Mouse (Mus musculus) midbrain, embryonic 12.5 days (tissue): ENCODE measurements around the gene Edar. TPM values are rescaled to one million over a fixed set of nuclear protein-coding genes. Genes with fewer than 3 reads are reported as not detected.
A peak's percentile ranks its signal among the peaks of the same experiment; 100 is the strongest.

Source experiments
- ATAC-seq: fragments of 200-750 bp; cut with Nextera tagmentation; 2 replicates; pipeline ENCODE4 v1.8.0; 2017; ENCODE audit warnings: low read depth, moderate TSS enrichment, moderate library complexity; ENCODE audit not compliant: low FRiP score
- H3K27ac ChIP-seq: fragments of 300-500 bp; sonication (generic); replicated peaks from 2 replicates; pipeline ENCODE4 v1.5.1; 2016; ENCODE audit warnings: mild to moderate bottlenecking
- H3K27me3 ChIP-seq: fragments of 300-500 bp; sonication (generic); 2 replicates; pipeline ENCODE4 v1.6.1; 2016; ENCODE audit warnings: mild to moderate bottlenecking
- H3K36me3 ChIP-seq: fragments of 300-500 bp; sonication (generic); 2 replicates; pipeline ENCODE4 v1.6.1; 2016
- H3K4me1 ChIP-seq: fragments of 300-500 bp; sonication (generic); 2 replicates; pipeline ENCODE4 v1.6.1; 2016
- H3K4me2 ChIP-seq: fragments of 300-500 bp; sonication (generic); replicated peaks from 2 replicates; pipeline ENCODE4 v1.6.1; 2016; ENCODE audit warnings: mild to moderate bottlenecking, moderate library complexity
- H3K4me3 ChIP-seq: fragments of 300-500 bp; sonication (generic); 2 replicates; pipeline ENCODE4 v1.5.1; 2016; ENCODE audit warnings: mild to moderate bottlenecking
- H3K9ac ChIP-seq: fragments of 300-500 bp; sonication (generic); replicated peaks from 2 replicates; pipeline ENCODE4 v1.6.1; 2016; ENCODE audit warnings: mild to moderate bottlenecking, moderate library complexity
- H3K9me3 ChIP-seq: fragments of 300-500 bp; sonication (generic); 2 replicates; pipeline ENCODE4 v1.6.1; 2016; ENCODE audit warnings: mild to moderate bottlenecking
- WGBS: fragments of 180-500 bp; shearing (Covaris S2); methylation state at CpG from one replicate; pipeline ENCODE4 v1.1.7; 2016; 5-methylcytosine and 5-hydroxymethylcytosine counted together
- polyA plus RNA-seq: library from polyadenylated mRNA; unstranded; fragments of >200 nt; fragmentation: Nextera tagmentation; extraction: Ambion mirVana; gene quantifications from 2 replicates; pipeline ENCODE4 v1.2.1, GENCODE M21; 2016

Gene Edar
- polyA plus RNA-seq, 1 experiment from 2014 or later = 0.33 TPM

GRCm38 (mm10) chr10:58616565-58616964 is 58.9 kb downstream of the Edar start:
- no peak overlapping the region for H3K4me2 ChIP-seq
- no peak overlapping the region for H3K4me3 ChIP-seq
- no peaks in the 10 kb centered on the region for H3K9me3 ChIP-seq
- WGBS = 85% methylated on average over 5 of the region's 5 CpGs
- no peaks in the 10 kb centered on the region for H3K4me1 ChIP-seq
- no peak for ATAC-seq
- no peak overlapping the region for H3K27ac ChIP-seq
- no peaks in the 10 kb centered on the region for H3K36me3 ChIP-seq
- no peaks in the 10 kb centered on the region for H3K27me3 ChIP-seq
- H3K9ac ChIP-seq = no peak overlapping the region

DNA sequence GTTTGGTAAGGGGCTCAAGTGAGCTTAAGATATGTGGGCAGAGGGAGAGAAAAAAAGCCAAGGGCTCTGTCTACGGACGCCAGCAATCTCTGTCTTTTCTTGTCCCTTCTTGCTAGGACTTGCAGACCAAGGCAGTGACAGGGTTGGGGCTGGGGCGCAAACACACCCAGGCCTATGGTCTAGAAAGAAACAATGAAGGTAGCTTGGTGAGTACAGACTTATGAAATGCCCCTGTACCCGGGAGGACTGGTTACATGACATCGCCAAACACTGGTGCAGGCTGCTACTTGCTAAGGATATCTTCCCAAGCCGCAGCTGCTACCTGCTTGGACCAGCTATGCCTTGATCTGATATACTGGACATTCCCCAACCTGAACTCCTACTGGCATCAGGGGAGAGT is 60.9 kb downstream of the Edar start:
- no peak overlapping the region for H3K4me3 ChIP-seq
- no peak overlapping the region for H3K27ac ChIP-seq
- H3K4me2 ChIP-seq = no peak overlapping the region
- ATAC-seq = no peak
- no peak overlapping the region for H3K9ac ChIP-seq
- no peaks in the 10 kb centered on the region for H3K27me3 ChIP-seq
- no peaks in the 10 kb centered on the region for H3K9me3 ChIP-seq
- WGBS = 83% methylated on average over 6 of the region's 6 CpGs
- no peaks in the 10 kb centered on the region for H3K4me1 ChIP-seq
- no peaks in the 10 kb centered on the region for H3K36me3 ChIP-seq

DNA sequence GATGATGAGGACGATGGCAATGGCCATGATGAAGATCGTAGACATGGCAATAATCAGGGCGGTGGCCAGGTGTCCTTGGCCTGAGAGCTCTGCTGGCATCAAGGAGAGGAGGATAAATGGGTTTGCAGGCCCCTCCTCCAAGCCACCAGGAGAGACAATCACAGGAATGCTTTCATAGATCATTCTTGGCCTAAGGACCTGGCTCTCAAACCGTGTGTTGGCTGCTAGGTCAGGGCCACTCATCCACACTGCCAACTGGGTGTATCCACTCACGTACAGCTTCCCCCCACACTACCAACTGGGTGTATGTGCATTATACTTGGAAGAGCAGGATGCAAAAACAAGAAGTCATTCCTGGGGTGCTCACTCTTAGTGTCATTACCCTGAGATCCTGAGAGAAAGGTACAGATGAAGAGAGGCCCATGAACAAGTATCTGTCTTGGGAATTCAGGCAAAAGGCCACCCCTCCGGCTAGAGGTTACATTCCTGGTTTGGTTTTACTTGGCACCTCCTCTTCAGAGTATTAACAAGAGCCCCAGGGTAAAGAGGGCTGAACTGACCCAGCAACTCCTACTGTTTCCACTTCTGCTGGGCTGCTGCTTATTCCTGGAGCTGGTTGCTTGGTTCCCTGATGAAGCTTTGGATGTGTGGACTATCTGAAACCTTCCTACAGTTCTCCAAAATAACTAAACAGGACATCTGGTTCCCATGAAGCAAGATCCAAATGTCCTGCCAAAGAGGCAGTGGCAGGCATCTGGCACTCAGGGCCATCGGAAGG is 64.8 kb downstream of the Edar start:
- ATAC-seq = no peak
- H3K4me1 ChIP-seq = no peaks in the 10 kb centered on the region
- H3K27ac ChIP-seq = no peak overlapping the region
- no peaks in the 10 kb centered on the region for H3K27me3 ChIP-seq
- no peaks in the 10 kb centered on the region for H3K9me3 ChIP-seq
- H3K4me2 ChIP-seq = no peak overlapping the region
- H3K36me3 ChIP-seq = no peaks in the 10 kb centered on the region
- no peak overlapping the region for H3K4me3 ChIP-seq
- whole genome bisulfite sequencing = 83% methylated on average over 7 of the region's 7 CpGs
- no peak overlapping the region for H3K9ac ChIP-seq

DNA sequence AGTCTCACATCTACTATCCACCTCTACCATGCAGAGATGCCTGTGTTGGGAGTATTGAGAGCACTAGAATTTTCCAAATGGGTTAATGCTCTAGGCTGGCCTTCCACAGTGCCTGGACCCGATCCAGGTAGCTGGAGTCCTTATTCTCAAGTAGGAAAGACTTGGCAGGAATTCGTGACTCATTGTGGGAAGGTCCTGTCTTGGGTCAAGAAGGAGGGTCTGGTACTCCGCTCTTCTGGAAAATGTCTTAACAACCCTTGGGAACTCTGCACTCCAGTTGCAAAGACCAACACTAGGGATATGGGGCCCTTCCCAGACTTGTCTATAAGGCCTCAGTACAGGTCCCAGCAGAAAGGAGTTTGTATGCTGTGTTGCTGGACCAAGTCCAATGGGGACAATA is 66.6 kb downstream of the Edar start:
- Histone ChIP-seq H3K27ac (no peak overlapping the region), H3K27me3 (no peaks in the 10 kb centered on the region), H3K4me3 (no peak overlapping the region), H3K36me3 (no peaks in the 10 kb centered on the region), H3K4me2 (no peak overlapping the region), H3K9ac (no peak overlapping the region), H3K9me3 (no peaks in the 10 kb centered on the region), H3K4me1 (no peaks in the 10 kb centered on the region)
- no peak for ATAC-seq
- 83% methylated on average over 3 of the region's 3 CpGs for WGBS

GRCm38 (mm10) chr10:58606356-58606755 is 69.1 kb downstream of the Edar start:
- peaks cover 6% of the 10 kb centered on the region for H3K4me1 ChIP-seq
- H3K4me2 ChIP-seq = no peak overlapping the region
- H3K4me3 ChIP-seq = no peak overlapping the region
- no peak for ATAC-seq
- no peaks in the 10 kb centered on the region for H3K36me3 ChIP-seq
- no peak overlapping the region for H3K27ac ChIP-seq
- no peak overlapping the region for H3K9ac ChIP-seq
- no peaks in the 10 kb centered on the region for H3K9me3 ChIP-seq
- H3K27me3 ChIP-seq = no peaks in the 10 kb centered on the region
- WGBS = 85% methylated on average over 3 of the region's 3 CpGs

- WGBS = 88% methylated on average over 2 of the region's 2 CpGs
- H3K27me3 ChIP-seq = no peaks in the 10 kb centered on the region
- H3K4me3 ChIP-seq = no peak overlapping the region
- no peak overlapping the region for H3K27ac ChIP-seq
- no peaks in the 10 kb centered on the region for H3K36me3 ChIP-seq
- peaks cover 16% of the 10 kb centered on the region for H3K4me1 ChIP-seq
- ATAC-seq = no peak
- no peak overlapping the region for H3K4me2 ChIP-seq
- H3K9me3 ChIP-seq = no peaks in the 10 kb centered on the region
- no peak overlapping the region for H3K9ac ChIP-seq
These were observed 70.7 kb downstream of the Edar start for GRCm38 (mm10) chr10:58604779-58605178.

DNA sequence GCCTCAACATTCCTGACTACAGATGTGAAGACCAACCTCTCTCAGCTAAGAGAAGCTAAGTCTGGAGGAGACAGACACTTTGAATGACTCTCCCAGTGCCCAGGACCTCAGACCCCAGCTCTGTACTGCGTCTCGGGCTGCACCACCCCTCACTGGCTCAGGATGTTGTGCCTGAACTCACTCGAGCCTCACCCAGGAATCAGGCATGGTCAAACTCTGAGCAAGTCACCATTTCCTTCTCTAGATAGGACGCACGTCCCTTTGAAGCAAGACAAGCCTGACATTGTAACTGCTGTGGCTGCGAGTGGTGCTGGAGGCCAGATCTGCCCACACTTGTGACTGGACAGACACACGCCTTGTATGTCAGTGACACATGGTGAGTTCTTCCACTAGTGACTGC is 73.5 kb downstream of the Edar start:
- Histone ChIP-seq H3K9me3 (no peaks in the 10 kb centered on the region), H3K27me3 (no peaks in the 10 kb centered on the region), H3K4me2 (no peak overlapping the region), H3K9ac (no peak overlapping the region), H3K36me3 (no peaks in the 10 kb centered on the region), H3K4me3 (no peak overlapping the region), H3K27ac (no peak overlapping the region), H3K4me1 (peaks cover 16% of the 10 kb centered on the region)
- WGBS = 77% methylated on average over 7 of the region's 7 CpGs
- 0 out of 2 replicates have a peak, but pooled peaks have one; percentile 27 for ATAC-seq

GRCm38 (mm10) chr10:58601431-58601901 is 74.0 kb downstream of the Edar start:
- Histone ChIP-seq H3K27me3 (no peaks in the 10 kb centered on the region), H3K9me3 (no peaks in the 10 kb centered on the region), H3K27ac (no peak overlapping the region), H3K36me3 (no peaks in the 10 kb centered on the region), H3K4me2 (no peak overlapping the region), H3K4me3 (no peak overlapping the region), H3K9ac (no peak overlapping the region), H3K4me1 (peaks cover 16% of the 10 kb centered on the region)
- 0 out of 2 replicates have a peak, but pooled peaks have one; percentile 38 for ATAC-seq
- 22% methylated on average over 6 of the region's 6 CpGs for WGBS

DNA sequence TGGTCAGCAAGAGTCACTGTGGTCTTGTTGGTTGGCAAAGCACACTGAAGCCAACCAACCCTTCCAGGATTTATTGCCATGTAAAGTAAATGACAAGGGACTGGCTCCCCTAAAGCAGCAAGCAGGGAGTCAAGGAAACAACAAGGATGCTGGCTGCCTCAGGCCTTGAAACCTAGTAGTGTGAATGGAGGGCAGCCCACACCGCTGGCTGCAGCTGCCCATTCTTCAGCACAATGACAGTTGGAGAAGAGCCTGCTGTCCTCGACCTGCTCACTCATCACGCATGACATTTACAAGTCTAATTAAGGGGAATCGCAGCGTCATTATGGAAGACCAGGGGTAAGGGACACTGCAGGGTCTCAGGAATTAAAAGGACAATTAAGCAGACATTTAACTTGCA is 74.5 kb downstream of the Edar start:
- H3K4me1 ChIP-seq = peaks cover 16% of the 10 kb centered on the region
- H3K9me3 ChIP-seq = no peaks in the 10 kb centered on the region
- no peaks in the 10 kb centered on the region for H3K27me3 ChIP-seq
- no peak overlapping the region for H3K4me3 ChIP-seq
- H3K36me3 ChIP-seq = no peaks in the 10 kb centered on the region
- H3K27ac ChIP-seq = no peak overlapping the region
- peak; percentile 66 for ATAC-seq
- no peak overlapping the region for H3K4me2 ChIP-seq
- no peak overlapping the region for H3K9ac ChIP-seq
- WGBS = 9% methylated on average over 5 of the region's 5 CpGs

GRCm38 (mm10) chr10:58600151-58600550 is 75.3 kb downstream of the Edar start:
- ATAC-seq = no peak
- H3K4me2 ChIP-seq = no peak overlapping the region
- no peaks in the 10 kb centered on the region for H3K9me3 ChIP-seq
- H3K27ac ChIP-seq = no peak overlapping the region
- peaks cover 16% of the 10 kb centered on the region for H3K4me1 ChIP-seq
- no peak overlapping the region for H3K4me3 ChIP-seq
- no peaks in the 10 kb centered on the region for H3K36me3 ChIP-seq
- H3K27me3 ChIP-seq = no peaks in the 10 kb centered on the region
- 89% methylated on average over 5 of the region's 5 CpGs for WGBS
- H3K9ac ChIP-seq = no peak overlapping the region

DNA sequence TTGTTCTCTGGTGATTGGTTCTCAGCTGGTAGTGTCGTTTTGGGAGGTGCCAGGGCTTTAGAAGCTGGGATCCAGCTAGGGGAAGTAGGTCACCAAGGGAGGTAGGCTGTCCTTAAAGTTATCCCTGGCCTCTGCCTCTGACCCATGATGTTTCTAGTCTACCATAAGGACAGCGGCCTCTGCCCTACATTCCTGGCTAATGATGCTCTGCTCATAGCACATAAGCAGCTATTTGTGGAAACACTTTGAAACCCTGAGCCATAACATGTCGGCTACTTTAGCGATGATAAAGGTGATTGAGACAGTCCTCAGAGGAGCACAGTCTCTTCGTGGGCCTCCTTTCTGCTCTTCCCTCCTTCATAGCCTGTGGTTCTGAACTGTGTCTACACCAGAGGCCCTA is 79.6 kb downstream of the Edar start:
- Histone ChIP-seq H3K4me2 (no peak overlapping the region), H3K36me3 (no peaks in the 10 kb centered on the region), H3K27me3 (no peaks in the 10 kb centered on the region), H3K9ac (no peak overlapping the region), H3K4me1 (peaks cover 4% of the 10 kb centered on the region; the same call in 1 of the 2 replicates), H3K9me3 (0 out of 2 replicates have a peak, but pooled peaks cover 3% of the 10 kb centered on the region), H3K4me3 (no peak overlapping the region), H3K27ac (no peak overlapping the region)
- 73% methylated on average over 5 of the region's 5 CpGs for WGBS
- ATAC-seq = no peak

DNA sequence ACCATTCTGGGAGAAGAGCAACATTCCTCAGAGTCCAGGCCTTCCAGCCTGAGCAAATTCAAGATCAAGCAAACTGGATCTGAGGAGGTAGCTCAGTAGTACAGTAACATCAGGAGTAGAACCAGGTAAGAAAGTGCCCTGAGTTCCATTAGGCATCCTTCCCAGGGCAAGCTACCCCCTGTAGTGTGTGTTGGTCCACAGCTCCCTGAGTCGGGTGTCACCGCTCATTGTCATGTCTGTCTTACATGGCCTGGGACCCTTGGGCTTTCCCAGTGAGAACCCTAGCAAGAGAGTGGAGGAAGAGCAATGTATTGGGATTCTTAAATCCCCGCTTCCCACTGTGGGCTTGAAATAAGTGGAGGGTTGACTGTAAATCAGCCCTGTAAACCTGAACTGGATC is 80.3 kb downstream of the Edar start:
- 0 out of 2 replicates have a peak, but pooled peaks cover 3% of the 10 kb centered on the region for H3K9me3 ChIP-seq
- H3K4me2 ChIP-seq = no peak overlapping the region
- H3K27me3 ChIP-seq = no peaks in the 10 kb centered on the region
- H3K9ac ChIP-seq = no peak overlapping the region
- WGBS = 95% methylated on average over 3 of the region's 3 CpGs
- H3K27ac ChIP-seq = no peak overlapping the region
- H3K4me1 ChIP-seq = no peaks in the 10 kb centered on the region
- no peak overlapping the region for H3K4me3 ChIP-seq
- no peak for ATAC-seq
- no peaks in the 10 kb centered on the region for H3K36me3 ChIP-seq
